Mouse (Mus musculus) adrenal gland, adult 2 months (tissue): ENCODE measurements around the gene Gbx2. TPM values are rescaled to one million over a fixed set of nuclear protein-coding genes. Genes with fewer than 3 reads are reported as not detected.

Experiments used
- DNase-seq: peaks from one replicate; pipeline ENCODE4 v3.0.0; 2021
- long read RNA-seq: library from polyadenylated mRNA; stranded (forward); transcript quantifications from one replicate; pipeline ENCODE4 v2.0.0, GENCODE M21; 2021
- polyA plus RNA-seq: library from polyadenylated mRNA; depleted of rRNA; stranded (reverse); fragments of >200 nt; gene quantifications from 2 replicates; pipeline ENCODE4 v1.2.3, GENCODE M21; 2012; rRNA removed
- total RNA-seq, 2 experiments: library from RNA; stranded (reverse); gene quantifications; 2 replicates each; pipeline ENCODE4 v1.2.3; 2021

Gene Gbx2
- total RNA-seq = not detected
- 0.10 TPM in 1 of 2 replicates, not detected in the other for polyA plus RNA-seq
- long read RNA-seq = 0 reads

DNA sequence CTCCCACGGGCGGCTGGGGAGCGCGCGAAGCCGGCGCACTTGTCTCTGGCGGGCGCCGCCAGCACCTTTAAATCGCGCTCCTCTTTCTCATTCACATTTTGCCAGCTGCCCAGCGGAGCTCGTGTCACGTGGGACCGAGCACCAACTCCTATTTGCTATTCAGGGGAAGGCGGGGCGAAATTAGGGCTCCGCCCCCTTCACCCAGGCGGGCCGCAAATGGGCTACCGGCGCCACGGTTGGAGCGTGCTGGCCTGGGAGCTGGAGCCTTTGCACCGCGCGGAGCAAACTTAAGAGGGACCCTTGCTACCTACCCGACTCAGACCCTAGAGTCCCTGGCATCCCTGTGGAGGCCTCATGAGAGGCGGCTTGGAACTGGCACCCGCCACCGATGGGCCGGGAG lies at the start of gene Gbx2:
Gbx2 (minus strand) TSS at position 60 of the 400 bp plus-strand sequence.
- peak; percentile 67 for DNase-seq

- no peak for DNase-seq
Observed at GRCm38 (mm10) chr1:89977261-89977660, 46.3 kb upstream of the Gbx2 start.

- no peak for DNase-seq
Observed at GRCm38 (mm10) chr1:89976411-89976810, 45.4 kb upstream of the Gbx2 start.

DNA sequence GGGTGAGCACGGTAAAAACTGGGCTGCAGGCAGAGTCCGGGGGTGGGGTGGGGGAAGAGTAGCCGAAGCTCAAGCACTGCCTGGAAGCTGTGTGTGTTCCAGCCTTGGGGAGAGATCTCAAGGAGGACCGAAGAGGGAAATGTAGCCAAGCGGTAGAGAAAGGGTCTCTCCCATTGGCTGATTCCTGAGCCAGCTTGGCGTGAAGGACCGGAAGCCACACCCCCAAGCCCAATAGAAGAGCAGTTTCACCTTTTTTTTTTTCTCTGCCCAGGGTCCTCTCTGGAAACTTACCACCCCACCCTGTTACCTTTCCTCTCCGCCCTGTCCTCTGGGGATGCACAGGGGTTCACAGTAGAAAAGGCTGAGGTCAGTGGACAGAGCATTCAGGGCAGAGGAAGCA lies 43.6 kb upstream of the Gbx2 start:
- DNase-seq = no peak

- no peak for DNase-seq
Observed at GRCm38 (mm10) chr1:89971848-89972247, 40.9 kb upstream of the Gbx2 start.

DNA sequence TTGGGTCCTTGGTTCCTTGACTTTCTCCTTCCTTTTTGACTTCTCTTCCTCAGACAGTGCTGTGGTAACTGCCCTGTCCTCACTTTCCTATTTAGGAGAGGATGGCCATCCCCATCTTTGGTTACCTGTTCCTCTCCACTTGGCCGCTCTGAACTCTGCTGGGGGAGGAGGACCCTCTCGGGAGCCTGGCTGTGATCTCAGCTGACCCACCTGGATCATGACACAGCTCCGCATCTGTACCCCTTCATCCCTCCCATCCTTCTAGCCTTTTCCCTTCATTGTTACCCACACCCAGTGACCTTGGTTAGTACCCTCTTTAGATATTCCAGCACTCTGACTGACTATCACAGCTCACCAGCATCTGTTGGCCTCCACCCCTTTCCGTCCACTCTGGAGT lies 38.7 kb upstream of the Gbx2 start:
- DNase-seq = no peak

GRCm38 (mm10) chr1:89969072-89969713 lies 38.2 kb upstream of the Gbx2 start:
- DNase-seq = no peak

DNA sequence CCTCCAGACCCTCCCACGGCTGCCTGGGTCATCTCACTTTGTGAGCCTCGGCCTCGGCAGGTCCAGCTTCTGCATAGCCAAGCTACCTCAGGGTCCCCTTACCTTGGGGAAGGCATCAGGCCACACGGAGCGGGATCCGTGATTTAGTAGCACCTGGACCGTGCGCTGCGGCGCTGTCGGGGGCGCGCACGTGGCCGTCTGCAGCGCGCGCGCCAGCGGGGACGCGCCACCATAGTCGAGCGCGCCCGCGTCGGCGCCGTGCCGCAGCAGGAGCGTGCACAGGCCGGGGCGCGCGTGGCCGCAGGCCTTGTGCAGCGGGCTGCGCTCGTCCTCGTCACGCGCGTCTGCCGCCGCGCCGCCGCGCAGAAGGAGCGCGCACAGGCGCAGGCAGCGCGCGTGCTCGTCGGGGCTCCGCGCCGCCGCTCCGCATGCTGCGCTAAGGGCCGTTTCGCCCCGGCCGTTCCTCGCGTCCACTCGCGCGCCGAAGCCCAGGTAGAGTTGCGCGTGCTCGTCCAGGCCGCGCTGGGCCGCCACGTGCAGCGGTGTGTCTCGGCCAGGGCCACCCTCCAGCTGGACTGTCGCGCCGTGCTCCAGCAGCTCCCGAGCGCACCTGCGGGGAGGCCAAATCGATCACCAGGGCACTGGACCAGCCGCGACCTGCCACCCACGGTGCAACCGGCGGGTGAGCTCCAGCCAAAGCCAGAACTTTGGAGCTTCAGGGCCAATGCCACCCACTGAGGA lies 37.3 kb upstream of the Gbx2 start:
- peak; percentile 23 for DNase-seq

DNA sequence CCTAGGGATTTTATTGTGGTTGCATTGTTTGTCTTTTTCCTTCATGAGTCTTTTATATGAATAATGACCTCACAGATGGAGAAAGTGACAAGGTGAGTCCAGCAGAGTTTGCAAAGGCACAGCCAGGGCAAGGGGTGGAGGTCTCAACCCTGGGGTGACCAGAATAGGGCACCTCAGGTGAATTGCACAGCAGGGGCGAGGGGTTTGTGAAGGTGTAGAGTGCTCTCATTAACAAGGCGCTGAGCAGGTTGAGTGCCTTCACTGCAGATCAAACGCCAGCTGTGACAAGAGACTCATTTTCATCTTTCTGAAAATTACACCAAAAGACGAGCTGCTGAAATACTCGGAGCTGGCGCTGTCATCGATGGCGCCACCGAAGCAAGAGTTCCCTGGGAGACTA lies 36.6 kb upstream of the Gbx2 start:
- no peak for DNase-seq

DNA sequence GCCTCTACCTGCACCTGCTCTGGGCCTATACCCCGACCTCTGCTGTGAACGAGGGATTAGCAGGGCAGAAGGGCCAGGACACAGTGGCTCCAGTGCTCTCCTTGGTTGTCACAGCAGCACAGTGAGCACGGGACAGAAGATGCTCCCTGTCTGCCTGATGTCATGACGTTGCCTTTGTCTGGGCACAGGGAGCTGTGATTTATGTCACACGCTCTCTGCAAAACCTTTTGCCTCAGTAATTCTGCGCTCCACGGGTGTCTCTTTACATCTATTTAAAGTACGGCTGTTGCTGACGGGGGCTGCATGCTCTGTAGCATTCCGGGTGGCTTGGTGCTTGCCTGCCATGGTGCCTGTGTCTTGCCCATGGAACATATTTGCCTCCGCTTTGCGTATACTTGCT lies 33.4 kb upstream of the Gbx2 start:
- DNase-seq = no peak

DNA sequence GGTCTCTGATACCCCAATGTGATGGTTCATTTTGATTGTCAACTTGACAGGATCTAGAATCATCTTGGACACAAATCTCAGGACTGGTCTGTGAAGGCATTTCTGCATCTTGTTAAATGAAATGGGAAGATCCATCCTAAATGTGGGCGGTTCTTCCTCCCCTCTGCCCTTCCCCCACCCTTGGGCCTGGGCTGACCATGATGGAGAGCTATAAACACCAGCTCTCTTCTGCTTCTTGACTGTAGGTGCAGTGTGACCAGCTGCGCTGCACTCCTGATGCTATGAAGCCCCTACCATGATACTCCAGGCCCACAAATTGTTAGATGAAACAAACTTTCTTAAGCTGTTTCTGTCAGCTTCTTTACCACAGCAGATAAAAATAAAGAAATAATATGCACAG lies 32.3 kb upstream of the Gbx2 start:
- no peak for DNase-seq

DNA sequence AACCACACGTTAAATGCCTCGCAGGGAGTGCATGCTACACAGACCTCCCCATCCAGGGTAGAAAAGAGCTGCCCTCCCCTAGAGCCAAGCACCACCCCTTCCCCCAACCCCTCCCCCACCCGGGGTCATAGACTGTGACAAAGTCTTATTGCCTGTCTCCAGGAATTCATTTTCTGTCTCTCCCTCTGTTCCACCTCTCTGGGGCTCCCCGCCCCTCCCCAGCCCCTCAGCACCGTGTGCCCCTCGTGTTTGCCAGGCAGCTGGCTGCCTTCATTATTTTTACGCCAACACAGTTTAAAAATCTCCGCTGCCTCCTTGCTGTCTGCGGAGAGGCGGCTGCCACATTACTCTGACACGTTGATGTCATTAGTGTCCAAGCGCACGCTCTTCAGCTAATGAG lies 31.1 kb upstream of the Gbx2 start:
- DNase-seq = no peak

- DNase-seq = no peak
Observed at GRCm38 (mm10) chr1:89959393-89959792, 28.4 kb upstream of the Gbx2 start.

DNA sequence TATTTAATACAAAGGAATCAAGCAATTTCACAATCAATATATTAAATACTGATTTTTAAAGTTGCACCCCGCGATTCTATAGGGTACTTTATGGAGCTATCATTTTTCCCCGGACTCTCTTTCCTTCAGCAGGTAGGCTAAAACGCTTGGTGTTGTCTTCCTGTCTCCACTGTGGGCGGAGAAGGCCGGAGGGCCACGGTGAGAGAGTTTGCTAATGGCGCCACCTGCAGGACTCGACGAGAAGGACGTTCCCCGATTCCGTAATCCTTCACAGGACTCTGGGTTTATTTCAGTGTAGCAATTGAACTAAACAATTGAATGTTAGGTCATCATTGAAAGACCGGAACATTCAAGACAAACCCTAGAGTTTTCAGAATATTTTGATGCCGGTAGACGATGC lies 12.2 kb upstream of the Gbx2 start:
- peak; percentile 72 for DNase-seq

GRCm38 (mm10) chr1:89942395-89942976 lies 11.5 kb upstream of the Gbx2 start:
- DNase-seq = no peak

- peak; percentile 21 for DNase-seq
Observed at GRCm38 (mm10) chr1:89941701-89942381, 10.9 kb upstream of the Gbx2 start.

DNA sequence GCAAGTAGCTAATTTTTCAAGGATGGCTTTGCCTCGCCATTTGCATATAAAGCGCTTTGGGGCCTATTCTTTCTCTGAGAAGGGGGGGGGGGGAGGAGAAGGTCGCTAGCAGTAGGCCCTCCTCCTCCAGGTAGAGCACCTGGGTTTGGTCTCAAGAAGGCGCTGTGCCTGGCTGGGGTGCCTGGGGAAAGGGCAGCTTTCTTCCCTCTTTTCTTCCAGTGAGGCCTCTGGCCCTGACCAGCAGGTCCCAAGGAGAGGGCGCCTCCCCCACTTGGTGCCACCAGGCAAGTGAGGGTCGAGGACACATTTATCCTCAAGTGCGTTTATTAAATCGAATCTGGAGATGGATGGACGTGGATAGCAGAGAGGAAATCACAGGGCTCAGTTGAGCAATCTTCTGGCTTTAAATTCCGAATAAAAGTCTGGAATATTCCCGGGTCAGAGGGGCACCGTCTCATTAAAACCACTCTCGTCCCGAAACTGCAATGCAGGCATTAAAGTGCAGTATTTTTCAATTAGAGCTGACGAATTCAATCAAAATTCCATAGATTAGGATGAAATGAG lies 10.1 kb upstream of the Gbx2 start:
- DNase-seq = no peak

GRCm38 (mm10) chr1:89939981-89940726 lies 9.2 kb upstream of the Gbx2 start:
- peak; percentile 72 for DNase-seq

GRCm38 (mm10) chr1:89939596-89939960 lies 8.6 kb upstream of the Gbx2 start:
- no peak for DNase-seq

GRCm38 (mm10) chr1:89938884-89939595 lies 8.1 kb upstream of the Gbx2 start:
- DNase-seq = no peak
